Mouse (Mus musculus): ENCODE measurements around the gene Aatf. TPM values are rescaled to one million over a fixed set of nuclear protein-coding genes. Genes with fewer than 3 reads are reported as not detected.
A peak's percentile ranks its signal among the peaks of the same experiment; 100 is the strongest.

Gene Aatf
- polyA plus RNA-seq, 1 experiment from 2014 or later = 52.1 TPM

GRCm38 (mm10) chr11:84476641-84477040 lies 36.7 kb downstream of the Aatf start:
- Histone ChIP-seq H3K4me3 (ENCODE audit: low read length) (no peak overlapping the region), H3K4me2 (ENCODE audit: low read length) (no peak overlapping the region), H3K27me3 (replicated peaks; ENCODE audit: control insufficient read depth, insufficient read depth, low read length) (no peaks in the 10 kb centered on the region), H3K9me3 (ENCODE audit: control insufficient read depth, low read length) (no peaks in the 10 kb centered on the region), H3K4me1 (ENCODE audit: control insufficient read depth, insufficient read depth, low read depth, low read length) (peaks cover 2% of the 10 kb centered on the region), H3K9ac (ENCODE audit: low read depth, low read length) (no peak overlapping the region), H3K36me3 (ENCODE audit: control insufficient read depth, insufficient read depth, low read length) (peaks cover 2% of the 10 kb centered on the region; the same call in 1 of the 2 replicates), H3K27ac (ENCODE audit: low read depth, low read length) (no peak overlapping the region)
- WGBS = 95% methylated on average over 2 of the region's 2 CpGs
- ATAC-seq = no peak

- no peaks in the 10 kb centered on the region for H3K4me1 ChIP-seq (ENCODE audit: control insufficient read depth, insufficient read depth, low read depth, low read length)
- WGBS = 95% methylated on average over 4 of the region's 4 CpGs
- no peak for ATAC-seq
These were observed 37.3 kb downstream of the Aatf start for GRCm38 (mm10) chr11:84475991-84476390.

GRCm38 (mm10) chr11:84473093-84473667 lies 40.1 kb downstream of the Aatf start:
- H3K4me1 ChIP-seq (ENCODE audit: control insufficient read depth, insufficient read depth, low read depth, low read length) = no peaks in the 10 kb centered on the region
- H3K27me3 ChIP-seq (replicated peaks; ENCODE audit: control insufficient read depth, insufficient read depth, low read length) = no peaks in the 10 kb centered on the region
- no peaks in the 10 kb centered on the region for H3K9me3 ChIP-seq (ENCODE audit: control insufficient read depth, low read length)
- no peak overlapping the region for H3K4me3 ChIP-seq (ENCODE audit: low read length)
- H3K27ac ChIP-seq (ENCODE audit: low read depth, low read length) = no peak overlapping the region
- H3K4me2 ChIP-seq (ENCODE audit: low read length) = no peak overlapping the region
- peaks cover 7% of the 10 kb centered on the region; the same call in 1 of the 2 replicates for H3K36me3 ChIP-seq (ENCODE audit: control insufficient read depth, insufficient read depth, low read length)
- 85% methylated on average over 4 of the region's 4 CpGs for WGBS
- ATAC-seq = no peak
- H3K9ac ChIP-seq (ENCODE audit: low read depth, low read length) = no peak overlapping the region

More at GRCm38 (mm10) chr11:84475991-84476390, 37.3 kb downstream of the Aatf start:
- H3K9me3 ChIP-seq (ENCODE audit: control insufficient read depth, low read length) = no peaks in the 10 kb centered on the region
- no peaks in the 10 kb centered on the region for H3K27me3 ChIP-seq (replicated peaks; ENCODE audit: control insufficient read depth, insufficient read depth, low read length)
- H3K4me3 ChIP-seq (ENCODE audit: low read length) = no peak overlapping the region
- H3K4me2 ChIP-seq (ENCODE audit: low read length) = no peak overlapping the region
- H3K27ac ChIP-seq (ENCODE audit: low read depth, low read length) = no peak overlapping the region
- peaks cover 2% of the 10 kb centered on the region; the same call in 1 of the 2 replicates for H3K36me3 ChIP-seq (ENCODE audit: control insufficient read depth, insufficient read depth, low read length)
- H3K9ac ChIP-seq (ENCODE audit: low read depth, low read length) = no peak overlapping the region

GRCm38 (mm10) chr11:84464571-84464970 lies 48.8 kb downstream of the Aatf start:
- peak; percentile 75 for ATAC-seq
- 58% methylated on average over 5 of the region's 5 CpGs for WGBS

GRCm38 (mm10) chr11:84453901-84454300 lies 59.4 kb downstream of the Aatf start:
- WGBS = 88% methylated on average over 7 of the region's 7 CpGs
- no peaks in the 10 kb centered on the region for H3K36me3 ChIP-seq (ENCODE audit: control insufficient read depth, insufficient read depth, low read length)
- no peaks in the 10 kb centered on the region for H3K4me1 ChIP-seq (ENCODE audit: control insufficient read depth, insufficient read depth, low read depth, low read length)
- H3K4me3 ChIP-seq (ENCODE audit: low read length) = no peak overlapping the region
- no peak overlapping the region for H3K27ac ChIP-seq (ENCODE audit: low read depth, low read length)
- no peaks in the 10 kb centered on the region for H3K27me3 ChIP-seq (replicated peaks; ENCODE audit: control insufficient read depth, insufficient read depth, low read length)
- no peak overlapping the region for H3K9ac ChIP-seq (ENCODE audit: low read depth, low read length)
- no peak overlapping the region for H3K4me2 ChIP-seq (ENCODE audit: low read length)
- H3K9me3 ChIP-seq (ENCODE audit: control insufficient read depth, low read length) = no peaks in the 10 kb centered on the region
- no peak for ATAC-seq

More at GRCm38 (mm10) chr11:84464571-84464970, 48.8 kb downstream of the Aatf start:
- Histone ChIP-seq H3K27me3 (replicated peaks; ENCODE audit: control insufficient read depth, insufficient read depth, low read length) (no peaks in the 10 kb centered on the region), H3K4me3 (ENCODE audit: low read length) (no peak overlapping the region), H3K27ac (ENCODE audit: low read depth, low read length) (no peak overlapping the region), H3K9me3 (ENCODE audit: control insufficient read depth, low read length) (no peaks in the 10 kb centered on the region), H3K9ac (ENCODE audit: low read depth, low read length) (no peak overlapping the region), H3K36me3 (ENCODE audit: control insufficient read depth, insufficient read depth, low read length) (0 out of 2 replicates have a peak, but pooled peaks cover 3% of the 10 kb centered on the region), H3K4me1 (ENCODE audit: control insufficient read depth, insufficient read depth, low read depth, low read length) (no peaks in the 10 kb centered on the region; the same call in 1 of the 2 replicates), H3K4me2 (ENCODE audit: low read length) (no peak overlapping the region)

- H3K27me3 ChIP-seq (replicated peaks; ENCODE audit: control insufficient read depth, insufficient read depth, low read length) = no peaks in the 10 kb centered on the region
- no peak overlapping the region for H3K4me3 ChIP-seq (ENCODE audit: low read length)
- no peak for ATAC-seq
- no peaks in the 10 kb centered on the region for H3K9me3 ChIP-seq (ENCODE audit: control insufficient read depth, low read length)
- no peak overlapping the region for H3K4me2 ChIP-seq (ENCODE audit: low read length)
- 93% methylated on average over 4 of the region's 4 CpGs for WGBS
- no peak overlapping the region for H3K9ac ChIP-seq (ENCODE audit: low read depth, low read length)
- H3K36me3 ChIP-seq (ENCODE audit: control insufficient read depth, insufficient read depth, low read length) = peaks cover 2% of the 10 kb centered on the region
- no peaks in the 10 kb centered on the region for H3K4me1 ChIP-seq (ENCODE audit: control insufficient read depth, insufficient read depth, low read depth, low read length)
- H3K27ac ChIP-seq (ENCODE audit: low read depth, low read length) = no peak overlapping the region
These were observed 70.6 kb downstream of the Aatf start for GRCm38 (mm10) chr11:84442554-84443331.

GRCm38 (mm10) chr11:84440402-84440801 lies 72.9 kb downstream of the Aatf start:
- Histone ChIP-seq H3K9me3 (ENCODE audit: control insufficient read depth, low read length) (no peaks in the 10 kb centered on the region), H3K4me3 (ENCODE audit: low read length) (no peak overlapping the region), H3K4me1 (ENCODE audit: control insufficient read depth, insufficient read depth, low read depth, low read length) (no peaks in the 10 kb centered on the region), H3K27ac (ENCODE audit: low read depth, low read length) (no peak overlapping the region), H3K36me3 (ENCODE audit: control insufficient read depth, insufficient read depth, low read length) (peaks cover 2% of the 10 kb centered on the region), H3K4me2 (ENCODE audit: low read length) (no peak overlapping the region), H3K27me3 (replicated peaks; ENCODE audit: control insufficient read depth, insufficient read depth, low read length) (no peaks in the 10 kb centered on the region), H3K9ac (ENCODE audit: low read depth, low read length) (no peak overlapping the region)
- no peak for ATAC-seq
- WGBS = 86% methylated on average over 3 of the region's 3 CpGs

- H3K9me3 ChIP-seq (ENCODE audit: control insufficient read depth, low read length) = no peaks in the 10 kb centered on the region
- WGBS = 62% methylated on average over 6 of the region's 6 CpGs
These were observed 78.4 kb downstream of the Aatf start for GRCm38 (mm10) chr11:84434879-84435278.

GRCm38 (mm10) chr11:84430336-84430735 lies 83.0 kb downstream of the Aatf start:
- H3K36me3 ChIP-seq (ENCODE audit: control insufficient read depth, insufficient read depth, low read length) = no peaks in the 10 kb centered on the region
- H3K9me3 ChIP-seq (ENCODE audit: control insufficient read depth, low read length) = no peaks in the 10 kb centered on the region
- H3K4me1 ChIP-seq (ENCODE audit: control insufficient read depth, insufficient read depth, low read depth, low read length) = peaks cover 2% of the 10 kb centered on the region
- no peak overlapping the region for H3K27ac ChIP-seq (ENCODE audit: low read depth, low read length)
- WGBS = 73% methylated on average over 4 of the region's 4 CpGs
- no peak for ATAC-seq
- H3K4me2 ChIP-seq (ENCODE audit: low read length) = no peak overlapping the region
- H3K27me3 ChIP-seq (replicated peaks; ENCODE audit: control insufficient read depth, insufficient read depth, low read length) = no peaks in the 10 kb centered on the region
- H3K9ac ChIP-seq (ENCODE audit: low read depth, low read length) = no peak overlapping the region
- H3K4me3 ChIP-seq (ENCODE audit: low read length) = no peak overlapping the region

More at GRCm38 (mm10) chr11:84434879-84435278, 78.4 kb downstream of the Aatf start:
- no peaks in the 10 kb centered on the region for H3K36me3 ChIP-seq (ENCODE audit: control insufficient read depth, insufficient read depth, low read length)
- no peak overlapping the region for H3K4me3 ChIP-seq (ENCODE audit: low read length)
- no peak overlapping the region for H3K4me2 ChIP-seq (ENCODE audit: low read length)
- no peak for ATAC-seq
- H3K9ac ChIP-seq (ENCODE audit: low read depth, low read length) = no peak overlapping the region
- H3K27me3 ChIP-seq (replicated peaks; ENCODE audit: control insufficient read depth, insufficient read depth, low read length) = no peaks in the 10 kb centered on the region
- no peak overlapping the region for H3K27ac ChIP-seq (ENCODE audit: low read depth, low read length)
- H3K4me1 ChIP-seq (ENCODE audit: control insufficient read depth, insufficient read depth, low read depth, low read length) = no peaks in the 10 kb centered on the region

Data from hindbrain, embryonic 16.5 days (tissue).